Mouse (Mus musculus) mammary gland, adult 2 months (tissue): Measurements from ENCODE around the gene 3110021N24Rik. TPM values are rescaled to one million over a fixed set of nuclear protein-coding genes. Genes with fewer than 3 reads are reported as not detected.

Experiments used
- polyA plus RNA-seq: library from polyadenylated mRNA; depleted of rRNA; stranded (reverse); fragments of >200 nt; gene quantifications from 2 replicates; pipeline ENCODE4 v1.2.3, GENCODE M21; 2012; ENCODE audit warnings: low replicate concordance; rRNA removed

The 3110021N24Rik gene
- polyA plus RNA-seq = 0.11 TPM in 1 of 2 replicates, not detected in the other

GRCm38 (mm10) chr4:108719349-108719748 lies at the start of gene 3110021N24Rik:
Gene 3110021N24Rik, plus strand, starts transcription at chr4:108719649.

GRCm38 (mm10) chr4:108780057-108780863 lies 60.8 kb downstream of the 3110021N24Rik start, which contains the start of gene Zfyve9:
Gene Zfyve9, minus strand, starts transcription at chr4:108780798.

Other genes with a start within 250 kb of the 3110021N24Rik start
- gene Prpf38a, start 140.3 kb upstream of the 3110021N24Rik start, polyA plus RNA-seq = 2.0 and 4.0 TPM in 2 replicates
- gene Orc1, start 140.2 kb upstream of the 3110021N24Rik start, polyA plus RNA-seq = 0.11 and 0.17 TPM in 2 replicates
- gene Cc2d1b, start 99.7 kb upstream of the 3110021N24Rik start, polyA plus RNA-seq = 30.7 and 34.0 TPM in 2 replicates
- 3.3 and 6.3 TPM in 2 replicates for gene Zfyve9, start 61.1 kb downstream of the 3110021N24Rik start, polyA plus RNA-seq
- gene Btf3l4, start 114.0 kb downstream of the 3110021N24Rik start, polyA plus RNA-seq = 9.9 and 18.9 TPM in 2 replicates
- 9.5 and 16.8 TPM in 2 replicates for gene Txndc12, start 115.0 kb downstream of the 3110021N24Rik start, polyA plus RNA-seq
- 31.3 and 49.9 TPM in 2 replicates for gene Kti12, start 128.1 kb downstream of the 3110021N24Rik start, polyA plus RNA-seq
- gene A730015C16Rik, start 129.0 kb downstream of the 3110021N24Rik start, polyA plus RNA-seq = 0.13 and 0.22 TPM in 2 replicates
- 0.88 and 1.2 TPM in 2 replicates for gene Rab3b, start 159.4 kb downstream of the 3110021N24Rik start, polyA plus RNA-seq